Mouse (Mus musculus) midbrain, embryonic 10.5 days (tissue): ENCODE data around the gene Gnao1. TPM values are rescaled to one million over a fixed set of nuclear protein-coding genes. Genes with fewer than 3 reads are reported as not detected.
A peak's percentile ranks its signal among the peaks of the same experiment; 100 is the strongest.

Source experiments
- DNase-seq: peaks from one replicate; pipeline ENCODE4 v3.0.0-alpha.2; 2017; ENCODE audit warnings: low spot score
- H3K27ac ChIP-seq: fragments of 300-500 bp; sonication (generic); replicated peaks from 2 replicates; pipeline ENCODE4 v1.5.1; 2016; ENCODE audit warnings: mild to moderate bottlenecking
- H3K27me3 ChIP-seq: fragments of 300-500 bp; sonication (generic); 2 replicates; pipeline ENCODE4 v1.6.1; 2016; ENCODE audit warnings: low read depth, mild to moderate bottlenecking; ENCODE audit not compliant: poor library complexity, severe bottlenecking
- H3K36me3 ChIP-seq: fragments of 300-500 bp; sonication (generic); 2 replicates; pipeline ENCODE4 v1.6.1; 2016; ENCODE audit warnings: mild to moderate bottlenecking, moderate library complexity
- H3K4me1 ChIP-seq: fragments of 300-500 bp; sonication (generic); 2 replicates; pipeline ENCODE4 v1.6.1; 2016
- H3K4me3 ChIP-seq: fragments of 300-500 bp; sonication (generic); 2 replicates; pipeline ENCODE4 v1.5.1; 2016; ENCODE audit warnings: mild to moderate bottlenecking, moderate library complexity
- H3K9me3 ChIP-seq: fragments of 300-500 bp; sonication (generic); replicated peaks from 2 replicates; pipeline ENCODE4 v1.6.1; 2016; ENCODE audit warnings: mild to moderate bottlenecking
- WGBS: fragments of 180-500 bp; shearing (Covaris S2); methylation state at CpG from one replicate; pipeline ENCODE4 v1.1.7; 2016; 5-methylcytosine and 5-hydroxymethylcytosine counted together
- polyA plus RNA-seq: library from polyadenylated mRNA; unstranded; fragments of >200 nt; fragmentation: Nextera tagmentation; extraction: Ambion mirVana; gene quantifications from 2 replicates; pipeline ENCODE4 v1.2.1, GENCODE M21; 2016

Gnao1 gene
- polyA plus RNA-seq, 1 experiment from 2014 or later, result 13.1 TPM

- Histone ChIP-seq H3K36me3 (no peaks in the 10 kb centered on the region), H3K4me3 (no peak overlapping the region), H3K9me3 (no peaks in the 10 kb centered on the region), H3K4me1 (no peaks in the 10 kb centered on the region), H3K27ac (no peak overlapping the region), H3K27me3 (no peaks in the 10 kb centered on the region)
- 89% methylated on average over 9 of the region's 9 CpGs for WGBS
- no peak for DNase-seq
Observed at GRCm38 (mm10) chr8:93852851-93853461, 43.2 kb downstream of the Gnao1 start.

- DNase-seq, result no peak
- WGBS, result 48% methylated on average over 5 of the region's 5 CpGs
- H3K27me3 ChIP-seq, result no peaks in the 10 kb centered on the region
Observed at GRCm38 (mm10) chr8:93854676-93855075, 44.9 kb downstream of the Gnao1 start.

GRCm38 (mm10) chr8:93855272-93855671 lies 45.5 kb downstream of the Gnao1 start:
- Histone ChIP-seq H3K9me3 (no peaks in the 10 kb centered on the region), H3K36me3 (no peaks in the 10 kb centered on the region), H3K27ac (no peak overlapping the region), H3K27me3 (no peaks in the 10 kb centered on the region), H3K4me1 (peaks cover 9% of the 10 kb centered on the region), H3K4me3 (no peak overlapping the region)
- no peak for DNase-seq
- WGBS, result 78% methylated on average over 4 of the region's 4 CpGs

More at GRCm38 (mm10) chr8:93854676-93855075, 44.9 kb downstream of the Gnao1 start:
- Histone ChIP-seq H3K36me3 (no peaks in the 10 kb centered on the region), H3K9me3 (no peaks in the 10 kb centered on the region), H3K4me3 (no peak overlapping the region), H3K27ac (no peak overlapping the region), H3K4me1 (peaks cover 3% of the 10 kb centered on the region)

GRCm38 (mm10) chr8:93857144-93857543 lies 47.4 kb downstream of the Gnao1 start:
- Histone ChIP-seq H3K4me3 (no peak overlapping the region), H3K27me3 (no peaks in the 10 kb centered on the region), H3K27ac (no peak overlapping the region), H3K9me3 (no peaks in the 10 kb centered on the region), H3K36me3 (no peaks in the 10 kb centered on the region), H3K4me1 (peaks cover 14% of the 10 kb centered on the region)
- 88% methylated on average over 4 of the region's 4 CpGs for WGBS
- no peak for DNase-seq

- Histone ChIP-seq H3K27me3 (no peaks in the 10 kb centered on the region), H3K4me3 (no peak overlapping the region), H3K9me3 (no peaks in the 10 kb centered on the region), H3K36me3 (no peaks in the 10 kb centered on the region), H3K4me1 (peaks cover 14% of the 10 kb centered on the region), H3K27ac (no peak overlapping the region)
- no peak for DNase-seq
- WGBS, result 71% methylated on average over 1 of the region's 1 CpGs
Observed at GRCm38 (mm10) chr8:93858286-93858685, 48.5 kb downstream of the Gnao1 start.

GRCm38 (mm10) chr8:93860020-93860419 lies 50.3 kb downstream of the Gnao1 start:
- Histone ChIP-seq H3K27ac (0 out of 2 replicates have a peak overlapping the region, but pooled peaks have one; percentile 33), H3K4me3 (no peak overlapping the region), H3K36me3 (no peaks in the 10 kb centered on the region), H3K9me3 (no peaks in the 10 kb centered on the region), H3K4me1 (peaks cover 14% of the 10 kb centered on the region), H3K27me3 (no peaks in the 10 kb centered on the region)
- 40% methylated on average over 4 of the region's 4 CpGs for WGBS
- no peak for DNase-seq

GRCm38 (mm10) chr8:93864064-93864463 lies 54.3 kb downstream of the Gnao1 start:
- DNase-seq, result no peak
- H3K27ac ChIP-seq, result no peak overlapping the region
- 83% methylated on average over 7 of the region's 7 CpGs for WGBS
- no peaks in the 10 kb centered on the region for H3K36me3 ChIP-seq
- no peaks in the 10 kb centered on the region for H3K27me3 ChIP-seq
- peaks cover 14% of the 10 kb centered on the region for H3K4me1 ChIP-seq
- H3K9me3 ChIP-seq, result no peaks in the 10 kb centered on the region
- H3K4me3 ChIP-seq, result no peak overlapping the region

- no peak overlapping the region for H3K4me3 ChIP-seq
- H3K4me1 ChIP-seq, result no peaks in the 10 kb centered on the region
- no peak overlapping the region for H3K27ac ChIP-seq
- no peaks in the 10 kb centered on the region for H3K9me3 ChIP-seq
- no peak for DNase-seq
- WGBS, result 84% methylated on average over 7 of the region's 7 CpGs
- H3K27me3 ChIP-seq, result no peaks in the 10 kb centered on the region
- no peaks in the 10 kb centered on the region for H3K36me3 ChIP-seq
Observed at GRCm38 (mm10) chr8:93866271-93866670, 56.5 kb downstream of the Gnao1 start.

GRCm38 (mm10) chr8:93868486-93869221 lies 58.9 kb downstream of the Gnao1 start:
- Histone ChIP-seq H3K4me3 (no peak overlapping the region), H3K27ac (no peak overlapping the region), H3K4me1 (no peaks in the 10 kb centered on the region), H3K9me3 (no peaks in the 10 kb centered on the region), H3K27me3 (no peaks in the 10 kb centered on the region), H3K36me3 (no peaks in the 10 kb centered on the region)
- no peak for DNase-seq
- 88% methylated on average over 5 of the region's 5 CpGs for WGBS

GRCm38 (mm10) chr8:93871275-93871674 lies 61.5 kb downstream of the Gnao1 start:
- H3K27ac ChIP-seq, result no peak overlapping the region
- H3K4me3 ChIP-seq, result no peak overlapping the region
- H3K36me3 ChIP-seq, result no peaks in the 10 kb centered on the region
- no peaks in the 10 kb centered on the region for H3K9me3 ChIP-seq
- no peak for DNase-seq
- no peaks in the 10 kb centered on the region for H3K27me3 ChIP-seq
- 93% methylated on average over 5 of the region's 5 CpGs for WGBS
- H3K4me1 ChIP-seq, result no peaks in the 10 kb centered on the region

GRCm38 (mm10) chr8:93878396-93878795 lies 68.6 kb downstream of the Gnao1 start:
- no peak for DNase-seq
- no peak overlapping the region for H3K27ac ChIP-seq

GRCm38 (mm10) chr8:93879966-93880365 lies 70.2 kb downstream of the Gnao1 start:
- peaks cover 14% of the 10 kb centered on the region; the same call in 1 of the 2 replicates for H3K4me1 ChIP-seq
- H3K27me3 ChIP-seq, result no peaks in the 10 kb centered on the region
- WGBS, result 91% methylated on average over 7 of the region's 7 CpGs

More at GRCm38 (mm10) chr8:93878396-93878795, 68.6 kb downstream of the Gnao1 start:
- Histone ChIP-seq H3K27me3 (no peaks in the 10 kb centered on the region), H3K36me3 (no peaks in the 10 kb centered on the region), H3K4me3 (no peak overlapping the region), H3K9me3 (no peaks in the 10 kb centered on the region), H3K4me1 (peaks cover 13% of the 10 kb centered on the region; the same call in 1 of the 2 replicates)
- WGBS, result 83% methylated on average over 4 of the region's 4 CpGs

GRCm38 (mm10) chr8:93881381-93881780 lies 71.6 kb downstream of the Gnao1 start:
- Histone ChIP-seq H3K27ac (no peak overlapping the region), H3K36me3 (no peaks in the 10 kb centered on the region), H3K27me3 (no peaks in the 10 kb centered on the region), H3K4me3 (no peak overlapping the region), H3K9me3 (no peaks in the 10 kb centered on the region), H3K4me1 (peaks cover 14% of the 10 kb centered on the region; the same call in 1 of the 2 replicates)
- no peak for DNase-seq
- 92% methylated on average over 6 of the region's 6 CpGs for WGBS

More at GRCm38 (mm10) chr8:93879966-93880365, 70.2 kb downstream of the Gnao1 start:
- no peak overlapping the region for H3K27ac ChIP-seq
- H3K4me3 ChIP-seq, result no peak overlapping the region
- no peaks in the 10 kb centered on the region for H3K9me3 ChIP-seq
- no peaks in the 10 kb centered on the region for H3K36me3 ChIP-seq
- DNase-seq, result no peak
